Mouse (Mus musculus): ENCODE measurements around the gene Gabarapl2. TPM values are rescaled to one million over a fixed set of nuclear protein-coding genes. Genes with fewer than 3 reads are reported as not detected.

Gene Gabarapl2
- polyA plus RNA-seq, 1 experiment, result 226 TPM

- Histone ChIP-seq H3K4me3 (ENCODE audit: insufficient read depth, low read length) (no peak overlapping the region), H3K27ac (ENCODE audit: insufficient read depth, low read length) (no peak overlapping the region), H3K4me1 (ENCODE audit: control insufficient read depth, insufficient read depth, low read length) (no peaks in the 10 kb centered on the region; the same call in 1 of the 2 replicates)
- no peak for TF ChIP-seq POLR2A (IDR thresholded peaks at IDR 0.05; ENCODE audit: extremely low read depth, insufficient read depth, low read length)
- TF ChIP-seq CTCF (IDR thresholded peaks at IDR 0.05; ENCODE audit: extremely low read depth, insufficient read depth, low read length), result no peak
Observed at GRCm38 (mm10) chr8:111950846-111951245, 10.3 kb downstream of the Gabarapl2 start.

- H3K4me3 ChIP-seq (ENCODE audit: insufficient read depth, low read length), result no peak overlapping the region
- no peaks in the 10 kb centered on the region; the same call in 1 of the 2 replicates for H3K4me1 ChIP-seq (ENCODE audit: control insufficient read depth, insufficient read depth, low read length)
- TF ChIP-seq POLR2A (IDR thresholded peaks at IDR 0.05; ENCODE audit: extremely low read depth, insufficient read depth, low read length), result no peak
- TF ChIP-seq CTCF (IDR thresholded peaks at IDR 0.05; ENCODE audit: extremely low read depth, insufficient read depth, low read length), result no peak
- H3K27ac ChIP-seq (ENCODE audit: insufficient read depth, low read length), result no peak overlapping the region
Observed at GRCm38 (mm10) chr8:111951317-111951716, 10.8 kb downstream of the Gabarapl2 start.

DNA sequence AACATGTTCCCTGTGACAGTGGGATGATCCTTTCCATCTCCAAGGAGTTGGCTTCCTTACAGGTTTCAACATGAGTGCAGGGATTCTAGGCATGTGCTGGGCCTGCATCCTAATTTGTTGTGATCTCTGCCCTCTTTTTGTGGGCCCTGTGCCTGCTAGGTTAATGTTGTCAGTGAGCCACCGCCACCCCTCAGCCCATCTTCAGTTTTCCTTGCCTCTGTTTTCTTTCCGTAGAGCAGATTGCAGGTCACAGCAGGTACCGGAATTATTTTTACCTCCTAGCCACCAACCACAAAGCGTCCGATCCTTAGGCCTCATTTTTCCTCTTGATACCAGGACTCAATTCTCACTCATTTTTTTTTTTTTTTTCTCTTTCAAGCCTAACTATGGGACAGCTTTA lies 11.4 kb downstream of the Gabarapl2 start:
- Histone ChIP-seq H3K4me1 (ENCODE audit: control insufficient read depth, insufficient read depth, low read length) (no peaks in the 10 kb centered on the region; the same call in 1 of the 2 replicates), H3K4me3 (ENCODE audit: insufficient read depth, low read length) (no peak overlapping the region), H3K27ac (ENCODE audit: insufficient read depth, low read length) (no peak overlapping the region)
- TF ChIP-seq CTCF (IDR thresholded peaks at IDR 0.05; ENCODE audit: extremely low read depth, insufficient read depth, low read length), result no peak
- TF ChIP-seq POLR2A (IDR thresholded peaks at IDR 0.05; ENCODE audit: extremely low read depth, insufficient read depth, low read length), result no peak

DNA sequence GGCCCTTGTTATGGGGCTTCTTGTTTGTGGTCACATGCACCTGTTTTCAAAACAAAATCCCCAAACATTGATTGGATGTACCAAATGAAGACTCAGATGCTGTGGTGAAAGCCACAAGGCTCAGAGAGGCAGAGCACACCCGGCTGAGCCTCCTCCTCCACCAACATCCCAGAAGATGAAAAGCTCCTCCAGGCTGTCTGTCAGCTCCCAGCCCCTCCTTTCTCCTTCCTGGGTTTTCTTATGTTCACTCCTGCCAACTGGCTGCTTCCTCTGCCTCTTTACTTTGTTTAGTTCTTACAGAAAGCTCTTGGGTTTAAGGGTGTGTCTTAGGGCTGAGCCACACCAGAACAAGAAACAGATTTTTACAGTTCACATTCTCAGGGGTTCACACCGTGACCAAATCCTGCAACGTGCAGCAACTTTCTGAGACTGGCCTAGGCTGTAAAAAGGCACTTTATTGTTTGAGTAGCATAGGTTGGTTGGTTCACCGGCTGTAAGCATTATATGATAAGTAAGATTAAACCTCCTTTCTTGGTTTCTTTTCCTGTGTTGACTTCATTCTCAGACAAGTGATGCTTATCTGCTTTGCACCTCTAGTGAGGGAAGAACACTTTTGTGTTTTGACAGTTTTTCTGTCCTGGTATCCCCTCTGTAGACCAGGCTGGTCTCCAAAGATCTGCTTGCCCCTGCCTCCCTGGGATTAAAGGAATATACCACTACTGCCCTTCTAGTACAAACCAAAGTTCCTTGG lies 14.5 kb downstream of the Gabarapl2 start:
- TF ChIP-seq CTCF (IDR thresholded peaks at IDR 0.05; ENCODE audit: extremely low read depth, insufficient read depth, low read length) (no peak), POLR2A (IDR thresholded peaks at IDR 0.05; ENCODE audit: extremely low read depth, insufficient read depth, low read length) (no peak)

GRCm38 (mm10) chr8:111955879-111956278 lies 15.4 kb downstream of the Gabarapl2 start:
- Histone ChIP-seq H3K4me3 (ENCODE audit: insufficient read depth, low read length) (no peak overlapping the region), H3K4me1 (ENCODE audit: control insufficient read depth, insufficient read depth, low read length) (peaks cover 2% of the 10 kb centered on the region), H3K27ac (ENCODE audit: insufficient read depth, low read length) (no peak overlapping the region)
- TF ChIP-seq CTCF (IDR thresholded peaks at IDR 0.05; ENCODE audit: extremely low read depth, insufficient read depth, low read length) (no peak), POLR2A (IDR thresholded peaks at IDR 0.05; ENCODE audit: extremely low read depth, insufficient read depth, low read length) (no peak)

More for the DNA sequence above, 14.5 kb downstream of the Gabarapl2 start:
- no peaks in the 10 kb centered on the region; the same call in 1 of the 2 replicates for H3K4me1 ChIP-seq (ENCODE audit: control insufficient read depth, insufficient read depth, low read length)
- H3K4me3 ChIP-seq (ENCODE audit: insufficient read depth, low read length), result no peak overlapping the region
- H3K27ac ChIP-seq (ENCODE audit: insufficient read depth, low read length), result no peak overlapping the region

DNA sequence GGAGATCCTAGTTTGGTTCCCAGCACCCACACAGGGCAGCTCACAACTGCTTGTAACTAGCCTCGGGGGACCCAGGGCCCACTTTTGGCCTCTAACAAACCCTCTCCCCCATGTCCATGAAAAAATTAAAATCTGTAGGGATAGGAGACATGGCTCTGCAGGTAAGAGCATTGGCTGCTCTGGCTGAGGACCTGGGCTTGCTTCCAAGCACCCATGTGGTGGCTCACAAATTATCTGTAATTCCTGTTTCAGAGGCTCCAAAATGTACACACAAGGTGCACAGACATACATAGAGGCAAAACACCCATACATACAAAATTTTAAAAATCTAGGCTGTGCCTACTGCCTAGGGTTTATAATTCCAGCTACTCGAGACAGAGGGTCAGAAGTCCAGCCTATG lies 16.7 kb downstream of the Gabarapl2 start:
- H3K4me1 ChIP-seq (ENCODE audit: control insufficient read depth, insufficient read depth, low read length), result peaks cover 2% of the 10 kb centered on the region; the same call in 1 of the 2 replicates
- TF ChIP-seq CTCF (IDR thresholded peaks at IDR 0.05; ENCODE audit: extremely low read depth, insufficient read depth, low read length) (no peak), POLR2A (IDR thresholded peaks at IDR 0.05; ENCODE audit: extremely low read depth, insufficient read depth, low read length) (no peak)
- no peak overlapping the region for H3K27ac ChIP-seq (ENCODE audit: insufficient read depth, low read length)
- H3K4me3 ChIP-seq (ENCODE audit: insufficient read depth, low read length), result no peak overlapping the region

DNA sequence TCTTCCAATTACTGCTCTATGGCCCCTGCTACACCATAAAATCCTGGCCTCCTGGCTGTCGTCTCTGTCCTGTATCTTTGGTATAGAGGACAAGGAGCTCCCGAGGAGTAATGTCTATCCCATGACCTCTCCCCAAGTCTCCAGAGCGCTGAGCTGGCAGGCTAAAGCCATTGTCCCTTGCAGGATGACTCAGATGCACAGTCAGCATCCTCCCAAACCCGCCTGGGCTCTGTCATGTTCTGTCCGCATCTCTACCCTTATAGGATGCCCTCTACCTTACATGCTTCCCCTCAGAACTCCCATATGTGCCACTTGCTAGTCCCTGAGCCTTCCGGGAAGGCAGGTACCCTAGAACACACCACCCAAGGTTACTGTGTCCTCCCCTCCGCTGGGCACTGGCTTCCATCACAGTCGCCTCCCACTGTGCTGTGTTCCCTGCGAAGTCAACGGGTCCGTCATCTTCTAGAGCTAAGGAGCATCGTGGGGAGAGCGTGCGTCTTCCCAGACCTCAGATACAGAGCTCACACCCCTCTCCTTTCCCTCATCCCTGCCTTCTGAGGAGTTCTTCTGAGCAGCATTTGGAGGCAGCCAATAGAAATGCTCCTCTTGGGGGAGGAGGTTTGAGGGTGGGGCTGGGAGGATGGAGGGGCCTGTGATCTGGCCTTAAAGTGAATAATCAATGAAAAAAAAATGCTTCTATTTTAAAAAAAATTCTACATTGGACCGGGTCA lies 20.3 kb downstream of the Gabarapl2 start:
- H3K27ac ChIP-seq (ENCODE audit: insufficient read depth, low read length), result no peak overlapping the region
- peaks cover 5% of the 10 kb centered on the region for H3K4me1 ChIP-seq (ENCODE audit: control insufficient read depth, insufficient read depth, low read length)
- H3K4me3 ChIP-seq (ENCODE audit: insufficient read depth, low read length), result no peak overlapping the region
- TF ChIP-seq CTCF (IDR thresholded peaks at IDR 0.05; ENCODE audit: extremely low read depth, insufficient read depth, low read length) (no peak), POLR2A (IDR thresholded peaks at IDR 0.05; ENCODE audit: extremely low read depth, insufficient read depth, low read length) (no peak)

- H3K4me1 ChIP-seq (ENCODE audit: control insufficient read depth, insufficient read depth, low read length), result peaks cover 5% of the 10 kb centered on the region
- no peak overlapping the region for H3K27ac ChIP-seq (ENCODE audit: insufficient read depth, low read length)
- H3K4me3 ChIP-seq (ENCODE audit: insufficient read depth, low read length), result no peak overlapping the region
- TF ChIP-seq POLR2A (IDR thresholded peaks at IDR 0.05; ENCODE audit: extremely low read depth, insufficient read depth, low read length), result no peak
- no peak for TF ChIP-seq CTCF (IDR thresholded peaks at IDR 0.05; ENCODE audit: extremely low read depth, insufficient read depth, low read length)
Observed at GRCm38 (mm10) chr8:111961330-111961729, 20.8 kb downstream of the Gabarapl2 start.

- Histone ChIP-seq H3K4me1 (ENCODE audit: control insufficient read depth, insufficient read depth, low read length) (peaks cover 5% of the 10 kb centered on the region), H3K27ac (ENCODE audit: insufficient read depth, low read length) (no peak overlapping the region), H3K4me3 (ENCODE audit: insufficient read depth, low read length) (no peak overlapping the region)
- TF ChIP-seq CTCF (IDR thresholded peaks at IDR 0.05; ENCODE audit: extremely low read depth, insufficient read depth, low read length), result no peak
- no peak for TF ChIP-seq POLR2A (IDR thresholded peaks at IDR 0.05; ENCODE audit: extremely low read depth, insufficient read depth, low read length)
Observed at GRCm38 (mm10) chr8:111962589-111962988, 22.1 kb downstream of the Gabarapl2 start.

Data from cortical plate, adult 2 months (tissue).